Mouse (Mus musculus) liver, adult (tissue): Measurements from ENCODE around the gene Rpl26.

Experiments used
- GATA4 ChIP-seq: IDR thresholded peaks from 2 replicates; pipeline ENCODE4 v1.6.1; 2014; ENCODE audit warnings: mild to moderate bottlenecking, low read length; ENCODE audit not compliant: insufficient replicate concordance

Rpl26 gene

DNA sequence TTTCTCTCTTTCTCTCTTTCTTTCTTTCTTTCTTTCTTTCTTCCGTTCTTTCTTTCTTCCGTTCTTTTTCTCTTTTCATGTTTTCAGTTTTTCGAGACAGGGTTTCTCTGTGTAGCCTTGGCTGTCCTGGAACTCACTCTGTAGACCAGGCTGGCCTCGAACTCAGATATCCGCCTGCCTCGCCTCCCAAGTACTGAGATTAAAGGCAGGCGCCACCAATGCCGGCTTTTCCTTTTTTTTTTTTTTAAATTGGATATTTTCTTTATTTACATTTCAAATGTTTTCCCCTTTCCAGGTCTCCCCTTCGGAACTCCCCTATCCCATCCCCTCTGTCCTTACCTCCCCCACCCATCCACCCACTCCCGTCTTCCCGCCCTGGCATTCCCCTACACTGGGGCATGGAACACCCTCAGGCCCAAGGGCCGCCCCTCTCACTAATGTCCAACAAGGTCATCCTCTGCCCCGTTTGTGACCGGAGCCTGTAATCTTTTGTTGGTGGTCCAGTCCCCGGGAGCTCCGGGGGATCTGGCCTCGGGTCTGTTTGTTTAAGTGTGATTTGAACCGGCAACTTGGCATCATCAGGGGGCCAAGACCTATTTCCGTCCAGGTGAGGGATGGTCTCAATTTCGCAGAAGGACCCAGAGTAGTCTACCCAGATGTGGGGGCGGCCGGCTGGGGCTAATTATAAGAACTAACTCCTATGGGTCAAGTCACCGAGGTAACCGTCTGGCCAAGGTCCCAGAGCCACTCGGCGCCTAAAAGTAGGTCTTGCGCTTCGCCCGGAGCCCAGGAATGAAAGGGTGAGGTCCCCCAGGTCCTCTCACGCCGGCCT lies 648 bp upstream of the Rpl26 start:
- no peak for TF ChIP-seq GATA4

DNA sequence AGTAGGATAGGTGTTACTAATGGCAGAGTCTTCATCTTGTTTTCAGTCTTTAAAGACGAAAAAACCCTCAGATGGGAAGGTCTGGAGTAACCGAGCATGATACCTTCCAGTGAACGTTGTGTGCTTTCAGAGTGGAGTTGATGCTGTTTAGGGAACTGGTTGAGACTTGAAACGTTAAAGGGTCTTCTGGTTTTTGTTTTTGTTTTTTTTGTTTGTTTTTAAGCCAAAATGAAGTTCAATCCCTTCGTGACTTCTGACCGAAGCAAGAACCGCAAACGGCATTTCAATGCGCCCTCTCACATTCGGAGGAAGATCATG lies 623 bp downstream of the Rpl26 start:
- no peak for TF ChIP-seq GATA4

DNA sequence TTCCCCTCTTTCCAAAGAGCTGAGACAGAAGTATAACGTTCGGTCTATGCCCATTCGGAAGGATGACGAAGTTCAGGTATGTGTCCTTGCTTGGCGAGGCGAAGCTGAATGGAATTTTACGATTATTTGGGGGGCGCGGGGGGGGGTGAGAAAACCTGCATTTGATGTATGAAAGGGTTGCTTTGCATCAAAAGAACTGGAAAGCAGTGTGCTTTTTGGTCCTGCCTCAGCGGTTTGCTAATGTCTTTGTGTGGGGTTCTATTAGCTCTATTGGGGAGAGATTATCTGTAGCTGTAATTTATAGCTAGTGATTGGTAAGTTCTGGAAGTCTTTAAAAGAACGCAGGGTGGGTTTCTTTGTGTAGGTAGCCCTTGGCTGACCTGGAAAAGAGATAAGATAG lies 984 bp downstream of the Rpl26 start:
- no peak for TF ChIP-seq GATA4

DNA sequence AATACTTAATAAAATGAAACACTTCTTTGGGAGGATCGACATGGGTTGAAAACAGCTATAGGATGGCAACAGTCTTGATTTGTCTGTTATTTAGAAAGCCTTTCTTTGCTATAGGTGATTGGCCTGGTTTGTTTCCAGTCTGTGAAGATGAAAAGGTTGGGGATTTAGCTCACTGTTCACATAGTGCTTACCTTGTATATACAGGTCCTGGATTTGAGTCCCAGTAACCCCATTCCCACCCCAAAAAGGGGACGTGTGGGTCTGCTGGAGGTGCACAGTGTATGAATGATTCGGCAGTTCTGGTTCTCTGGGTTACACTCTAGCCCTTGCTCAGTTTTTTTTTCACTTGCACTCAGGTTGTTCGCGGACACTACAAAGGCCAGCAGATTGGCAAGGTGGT lies 1.4 kb downstream of the Rpl26 start:
- no peak for TF ChIP-seq GATA4

DNA sequence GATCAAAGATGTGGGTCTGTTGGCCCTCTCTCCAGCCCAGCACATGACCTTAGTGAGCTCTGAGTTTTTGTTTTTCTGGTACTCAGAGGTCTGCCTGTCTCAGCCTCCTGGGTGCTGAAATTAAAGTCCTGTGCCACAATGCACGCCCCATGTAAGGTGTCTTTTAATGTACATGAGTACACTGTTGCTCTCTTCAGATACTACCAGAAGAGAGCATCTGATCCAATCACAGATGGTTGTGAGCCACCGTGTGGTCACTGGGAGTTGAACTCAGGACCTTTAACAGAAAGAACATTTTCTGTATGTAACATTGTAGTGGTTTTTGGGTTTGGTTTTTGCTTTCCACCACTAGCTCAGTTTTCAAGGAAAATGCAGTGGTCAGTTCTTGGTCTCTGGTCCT lies 2.4 kb downstream of the Rpl26 start:
- TF ChIP-seq GATA4: no peak

DNA sequence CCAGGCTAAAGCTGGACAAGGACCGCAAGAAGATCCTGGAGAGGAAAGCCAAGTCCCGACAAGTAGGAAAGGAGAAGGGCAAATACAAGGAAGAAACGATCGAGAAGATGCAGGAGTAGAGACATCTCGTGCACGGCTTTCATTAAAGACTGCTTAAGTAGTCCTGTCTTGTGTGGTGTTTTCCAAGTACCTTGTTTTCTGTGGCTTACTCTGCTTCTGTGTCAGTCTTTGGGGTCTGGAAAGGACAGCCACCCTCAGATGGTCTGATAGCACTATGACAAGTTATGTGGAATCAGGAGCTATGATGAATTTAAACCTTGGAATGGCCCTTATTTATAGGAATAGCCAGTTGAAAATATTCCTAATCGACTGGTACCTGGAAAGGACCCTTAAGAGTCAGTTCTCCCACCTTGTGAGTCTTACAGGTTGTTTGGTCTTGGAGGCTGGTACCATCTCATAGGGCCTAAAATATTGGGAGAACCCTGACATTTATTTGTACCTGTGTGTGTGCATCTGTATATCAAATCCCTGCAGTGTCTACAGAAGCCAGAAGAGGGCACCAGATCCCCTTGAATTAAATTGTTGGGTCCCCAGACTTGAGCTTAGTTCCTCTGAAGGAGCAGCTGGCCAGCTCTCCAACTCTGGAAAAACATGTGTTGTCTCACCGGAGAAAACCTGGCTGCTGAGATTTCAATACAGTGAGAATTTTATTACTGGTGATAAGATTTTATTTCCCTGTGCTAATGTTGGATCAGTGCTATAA lies 3.2 kb downstream of the Rpl26 start:
- TF ChIP-seq GATA4: no peak

DNA sequence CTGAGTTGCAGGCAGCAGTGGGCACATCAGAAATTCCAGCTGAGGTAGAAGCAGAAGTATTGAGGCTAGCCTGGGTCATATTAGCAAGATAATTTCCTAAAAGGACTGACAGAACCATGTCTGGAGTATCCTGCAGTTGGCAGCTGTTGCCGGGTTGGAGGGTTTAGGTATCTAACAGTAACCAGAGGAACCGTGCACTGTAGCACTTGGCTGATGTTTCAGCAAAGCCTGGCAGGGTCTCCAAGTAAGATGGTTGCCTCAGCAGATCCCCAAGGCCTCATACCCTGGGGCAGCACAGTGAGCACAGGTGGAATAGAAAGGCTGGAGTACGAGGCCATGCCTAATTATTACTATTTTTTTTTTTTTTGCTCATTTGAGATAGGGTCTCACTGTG lies 3.8 kb downstream of the Rpl26 start:
- TF ChIP-seq GATA4: no peak

DNA sequence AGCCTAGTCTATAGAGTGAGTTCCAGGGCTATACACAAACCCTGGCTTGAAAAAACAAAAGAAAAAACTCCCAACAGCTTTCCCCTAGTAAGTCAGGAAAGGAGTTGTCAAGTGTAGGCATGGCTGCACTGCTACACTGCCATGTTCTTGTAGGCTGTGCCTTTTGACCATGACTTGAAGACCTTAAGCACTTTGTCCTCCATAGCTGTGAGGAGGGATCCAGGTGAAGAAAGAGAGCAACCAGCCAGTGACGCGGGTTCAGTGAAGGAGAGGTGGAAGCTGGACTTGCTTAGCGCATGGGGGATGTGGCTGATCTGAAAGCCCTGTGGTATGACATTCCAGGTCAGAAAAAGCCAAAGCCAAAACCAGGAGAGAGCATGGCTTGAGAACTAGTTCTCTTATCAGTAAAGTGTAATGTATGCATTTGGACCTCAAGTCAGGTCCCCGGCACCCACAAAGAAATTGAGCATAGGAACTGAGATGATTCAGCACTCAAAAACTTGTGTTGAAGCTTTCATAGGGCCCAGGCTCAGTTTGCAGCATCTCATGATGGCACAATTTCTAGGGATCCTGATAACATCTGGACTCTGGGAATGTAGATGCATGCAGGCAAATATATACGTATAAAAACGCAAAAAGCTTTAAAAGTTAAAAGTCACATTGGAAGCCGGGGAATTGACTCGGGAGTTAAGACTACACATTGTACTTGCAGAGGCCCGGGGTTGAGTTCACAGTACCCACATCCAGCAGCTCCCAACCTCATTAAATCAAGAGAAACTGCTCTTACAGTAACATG lies 4.5 kb downstream of the Rpl26 start:
- no peak for TF ChIP-seq GATA4

DNA sequence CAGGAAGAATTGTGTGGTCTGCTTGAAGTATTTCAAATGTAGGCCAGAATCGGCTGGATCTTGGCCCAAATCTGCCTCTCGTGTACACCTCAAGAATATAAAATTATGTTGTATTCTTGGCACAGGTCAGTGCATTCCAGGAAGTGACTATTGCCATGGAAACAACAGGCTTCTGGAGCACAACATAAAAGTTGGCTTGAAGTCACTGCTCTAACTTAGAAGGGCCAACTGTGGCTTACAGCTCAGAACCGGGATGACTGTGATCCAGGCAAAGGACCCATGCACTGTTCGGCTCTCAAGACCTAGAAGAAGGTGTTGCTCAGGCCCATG lies 5.0 kb downstream of the Rpl26 start:
- no peak for TF ChIP-seq GATA4

DNA sequence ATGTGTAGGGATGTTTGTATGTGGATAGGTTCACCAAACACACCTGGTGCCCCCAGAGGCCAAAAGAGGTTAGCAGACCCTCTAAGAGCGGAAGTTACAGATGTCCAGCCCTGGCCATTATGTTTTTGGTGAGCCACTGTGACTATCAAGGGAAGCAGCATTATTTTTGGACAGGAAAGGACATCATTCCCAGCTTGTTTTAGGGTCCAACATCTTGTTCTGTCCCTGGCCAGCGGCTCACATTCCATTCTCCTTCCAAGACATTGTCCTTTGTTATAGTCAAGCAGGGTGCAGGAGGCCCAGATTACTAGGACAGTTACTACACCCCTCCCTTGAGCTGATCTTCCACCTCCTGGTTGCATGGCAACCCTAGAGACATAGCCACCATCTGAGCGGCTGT lies 5.9 kb downstream of the Rpl26 start:
- no peak for TF ChIP-seq GATA4

DNA sequence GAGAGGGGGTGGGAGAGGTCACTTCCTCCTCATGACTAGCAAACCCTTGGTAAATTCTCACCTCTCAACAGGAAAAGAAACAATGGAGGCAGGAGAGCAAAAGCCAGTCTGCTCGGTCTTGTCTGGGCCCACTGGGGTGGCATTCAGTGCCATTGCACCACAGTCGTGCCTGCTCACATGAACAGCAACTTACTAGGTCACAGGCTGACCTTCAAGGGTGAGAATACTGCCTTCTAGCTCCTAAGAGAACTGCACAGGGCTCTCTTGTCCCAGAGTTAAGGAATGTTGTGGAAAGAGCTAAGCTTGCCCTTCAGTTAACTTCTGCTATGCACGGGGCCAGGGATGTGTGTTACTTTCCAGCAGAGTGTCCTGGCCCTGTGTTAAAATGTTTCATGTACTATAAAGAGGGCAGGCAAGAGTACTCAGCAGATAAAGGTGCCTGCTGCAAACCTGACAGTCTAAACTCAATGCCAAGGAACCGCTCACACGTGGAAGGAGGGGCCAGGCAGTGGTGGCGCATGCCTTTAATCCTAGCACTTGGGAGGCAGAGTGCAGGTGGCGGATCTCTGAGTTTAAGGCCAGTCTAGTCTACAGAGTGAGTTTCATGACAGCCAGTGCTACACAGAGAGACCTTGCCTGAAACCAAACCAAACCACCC lies 7.6 kb downstream of the Rpl26 start:
- no peak for TF ChIP-seq GATA4

DNA sequence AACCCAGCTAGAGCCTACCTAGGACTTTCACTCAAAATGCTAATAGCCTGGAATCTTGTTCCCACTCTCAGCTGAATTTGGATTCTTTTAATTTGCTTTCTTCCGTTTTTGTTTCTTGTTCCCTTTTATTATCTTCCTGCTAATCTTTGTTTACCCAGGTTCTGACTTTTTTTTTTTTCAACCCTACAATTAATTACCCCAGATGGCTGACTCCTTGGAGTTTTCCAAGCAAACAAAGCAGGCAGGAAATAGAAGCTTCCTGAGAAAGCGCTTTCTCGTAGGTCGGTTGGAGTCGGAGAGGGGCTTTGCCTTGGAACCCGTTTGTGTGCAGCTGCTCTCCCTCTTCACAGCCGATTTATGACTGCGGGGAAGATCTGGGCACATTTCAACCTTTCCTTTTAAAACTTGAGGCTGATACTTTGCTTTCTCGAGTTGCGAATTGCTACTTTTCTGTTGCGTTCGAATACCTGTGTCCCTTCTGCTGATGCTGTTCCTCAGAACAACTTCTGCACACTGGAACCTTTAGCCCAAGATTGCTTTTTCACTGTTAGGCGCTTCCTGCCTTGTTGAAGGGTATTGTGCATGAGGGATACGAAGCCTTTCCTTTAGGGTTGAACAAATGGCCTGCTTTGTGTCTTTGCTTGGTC lies 10.3 kb downstream of the Rpl26 start:
- no peak for TF ChIP-seq GATA4

DNA sequence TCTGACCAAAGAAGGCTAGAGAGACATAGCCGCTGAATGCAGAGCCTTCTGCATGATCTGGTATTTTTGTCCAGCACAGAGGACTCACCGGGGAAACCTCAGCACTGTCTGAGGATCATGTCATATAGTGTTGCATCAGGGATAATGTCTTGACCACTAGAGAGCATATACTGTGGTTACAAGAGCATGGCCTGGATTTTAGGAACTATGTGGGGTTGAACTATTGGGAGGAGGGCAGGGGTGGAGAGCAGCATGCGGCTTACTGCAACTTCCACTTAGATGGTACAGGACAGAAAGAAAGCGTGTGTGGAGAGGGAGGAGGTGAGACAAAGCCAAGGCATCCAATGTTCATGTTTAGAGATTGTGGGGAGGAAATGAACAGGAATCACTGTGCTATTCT lies 13.2 kb downstream of the Rpl26 start:
- no peak for TF ChIP-seq GATA4

DNA sequence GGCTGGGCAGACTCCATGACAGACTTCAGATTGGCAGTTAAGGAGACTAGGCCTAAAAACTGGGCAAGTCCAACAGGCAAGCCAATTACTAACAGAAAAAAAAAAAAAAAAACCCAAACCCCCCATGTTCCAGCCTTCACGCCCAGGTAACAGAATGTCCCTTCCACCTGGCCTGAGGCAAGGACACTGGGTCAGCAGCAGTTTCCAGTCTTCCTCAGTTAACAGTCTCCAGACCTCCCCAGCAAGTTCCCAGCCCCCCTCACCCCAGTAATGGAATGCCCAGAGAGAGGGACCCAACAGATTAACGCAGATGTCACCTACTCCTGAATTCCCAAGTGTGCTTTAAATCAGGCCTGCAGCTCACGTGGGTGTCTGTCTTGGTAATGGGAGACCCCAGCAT lies 21.8 kb downstream of the Rpl26 start:
- no peak for TF ChIP-seq GATA4

DNA sequence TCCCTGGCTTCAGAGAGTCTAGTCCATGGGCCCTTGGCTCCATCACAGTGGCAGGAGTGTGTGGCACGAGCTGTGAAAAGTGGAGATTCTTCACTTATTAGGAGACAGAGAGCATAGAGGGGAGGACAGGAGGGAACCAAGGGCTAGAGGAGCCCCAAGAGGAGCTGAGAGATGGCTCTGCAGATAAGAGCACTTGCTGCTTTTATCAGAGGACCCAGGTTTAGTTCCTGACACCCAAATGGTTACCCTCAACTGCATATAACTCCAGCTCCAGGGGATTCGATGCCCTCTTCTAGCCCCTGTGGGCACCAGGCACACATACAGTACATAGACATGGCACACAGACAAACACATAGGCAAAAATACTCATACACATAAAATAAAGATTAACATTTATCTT lies 23.4 kb downstream of the Rpl26 start:
- no peak for TF ChIP-seq GATA4
